Mouse (Mus musculus): ENCODE measurements around the gene Ccdc3. TPM values are rescaled to one million over a fixed set of nuclear protein-coding genes. Genes with fewer than 3 reads are reported as not detected.

Gene Ccdc3
- polyA plus RNA-seq, 1 experiment from 2014 or later: 1.6 TPM

GRCm38 (mm10) chr2:5206651-5207050 is 69.1 kb downstream of the Ccdc3 start:
- Histone ChIP-seq H3K9me3 (ENCODE audit: control insufficient read depth, low read length) (no peaks in the 10 kb centered on the region), H3K4me2 (ENCODE audit: low read depth, severe bottlenecking) (no peak overlapping the region), H3K9ac (ENCODE audit: low read length) (no peak overlapping the region), H3K4me1 (ENCODE audit: control insufficient read depth, insufficient read depth, low read length) (no peaks in the 10 kb centered on the region), H3K27me3 (ENCODE audit: control insufficient read depth, insufficient read depth, low read length) (no peaks in the 10 kb centered on the region), H3K4me3 (ENCODE audit: low read depth, low read length) (no peak overlapping the region), H3K27ac (replicated peaks; ENCODE audit: low read depth, low read length) (no peak overlapping the region), H3K36me3 (ENCODE audit: control insufficient read depth, insufficient read depth, low read length) (no peaks in the 10 kb centered on the region)
- ATAC-seq (ENCODE audit: insufficient number of reproducible peaks, low FRiP score, low TSS enrichment, low read depth) (no peak), DNase-seq (ENCODE audit: low spot score) (no peak)
- WGBS: 94% methylated on average over 3 of the region's 3 CpGs

DNA sequence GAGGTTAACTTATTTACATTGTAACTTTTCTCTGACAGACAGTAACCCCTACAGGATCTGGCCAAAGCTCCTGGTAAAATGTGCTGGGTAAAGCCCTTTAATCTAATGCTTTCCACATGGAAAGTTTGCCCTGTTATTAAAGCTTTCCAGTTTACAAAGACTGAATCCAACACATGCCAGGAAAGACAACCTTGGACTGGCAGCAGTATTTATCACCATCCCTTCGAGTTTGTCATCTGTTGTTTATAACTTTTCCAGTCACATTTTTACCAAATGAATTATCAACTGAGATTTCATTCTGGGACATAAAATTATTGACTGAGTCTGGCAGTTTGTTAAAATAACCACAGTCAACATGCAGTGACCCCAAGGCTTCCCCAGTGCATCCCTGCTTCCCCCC is 77.0 kb downstream of the Ccdc3 start:
- H3K27ac ChIP-seq (replicated peaks; ENCODE audit: low read depth, low read length): no peak overlapping the region
- 51% methylated on average over 1 of the region's 1 CpGs for WGBS

GRCm38 (mm10) chr2:5215252-5215815 is 77.8 kb downstream of the Ccdc3 start:
- no peak overlapping the region for H3K4me2 ChIP-seq (ENCODE audit: low read depth, severe bottlenecking)
- peaks cover 2% of the 10 kb centered on the region; the same call in 1 of the 2 replicates for H3K9me3 ChIP-seq (ENCODE audit: control insufficient read depth, low read length)
- no peak overlapping the region for H3K4me3 ChIP-seq (ENCODE audit: low read depth, low read length)
- H3K27me3 ChIP-seq (ENCODE audit: control insufficient read depth, insufficient read depth, low read length): no peaks in the 10 kb centered on the region
- no peaks in the 10 kb centered on the region for H3K4me1 ChIP-seq (ENCODE audit: control insufficient read depth, insufficient read depth, low read length)
- 60% methylated on average over 9 of the region's 9 CpGs for WGBS
- no peak for DNase-seq (ENCODE audit: low spot score)
- no peaks in the 10 kb centered on the region for H3K36me3 ChIP-seq (ENCODE audit: control insufficient read depth, insufficient read depth, low read length)
- ATAC-seq (ENCODE audit: insufficient number of reproducible peaks, low FRiP score, low TSS enrichment, low read depth): no peak
- no peak overlapping the region for H3K9ac ChIP-seq (ENCODE audit: low read length)
- no peak overlapping the region for H3K27ac ChIP-seq (replicated peaks; ENCODE audit: low read depth, low read length)

More for the DNA sequence above, 77.0 kb downstream of the Ccdc3 start:
- Histone ChIP-seq H3K4me1 (ENCODE audit: control insufficient read depth, insufficient read depth, low read length) (no peaks in the 10 kb centered on the region), H3K9ac (ENCODE audit: low read length) (no peak overlapping the region), H3K27me3 (ENCODE audit: control insufficient read depth, insufficient read depth, low read length) (no peaks in the 10 kb centered on the region), H3K4me3 (ENCODE audit: low read depth, low read length) (no peak overlapping the region), H3K9me3 (ENCODE audit: control insufficient read depth, low read length) (peaks cover 2% of the 10 kb centered on the region; the same call in 1 of the 2 replicates), H3K4me2 (ENCODE audit: low read depth, severe bottlenecking) (no peak overlapping the region), H3K36me3 (ENCODE audit: control insufficient read depth, insufficient read depth, low read length) (no peaks in the 10 kb centered on the region)
- ATAC-seq (ENCODE audit: insufficient number of reproducible peaks, low FRiP score, low TSS enrichment, low read depth) (no peak), DNase-seq (ENCODE audit: low spot score) (no peak)

GRCm38 (mm10) chr2:5219206-5219605 is 81.6 kb downstream of the Ccdc3 start:
- no peak overlapping the region for H3K4me3 ChIP-seq (ENCODE audit: low read depth, low read length)
- DNase-seq (ENCODE audit: low spot score) (no peak), ATAC-seq (ENCODE audit: insufficient number of reproducible peaks, low FRiP score, low TSS enrichment, low read depth) (no peak)
- H3K27me3 ChIP-seq (ENCODE audit: control insufficient read depth, insufficient read depth, low read length): no peaks in the 10 kb centered on the region
- peaks cover 2% of the 10 kb centered on the region; the same call in 1 of the 2 replicates for H3K9me3 ChIP-seq (ENCODE audit: control insufficient read depth, low read length)
- no peak overlapping the region for H3K4me2 ChIP-seq (ENCODE audit: low read depth, severe bottlenecking)
- H3K27ac ChIP-seq (replicated peaks; ENCODE audit: low read depth, low read length): no peak overlapping the region
- no peak overlapping the region for H3K9ac ChIP-seq (ENCODE audit: low read length)
- H3K4me1 ChIP-seq (ENCODE audit: control insufficient read depth, insufficient read depth, low read length): no peaks in the 10 kb centered on the region
- WGBS: 87% methylated on average over 1 of the region's 1 CpGs
- no peaks in the 10 kb centered on the region for H3K36me3 ChIP-seq (ENCODE audit: control insufficient read depth, insufficient read depth, low read length)

- Histone ChIP-seq H3K36me3 (ENCODE audit: control insufficient read depth, insufficient read depth, low read length) (no peaks in the 10 kb centered on the region), H3K27ac (replicated peaks; ENCODE audit: low read depth, low read length) (no peak overlapping the region), H3K9ac (ENCODE audit: low read length) (no peak overlapping the region), H3K27me3 (ENCODE audit: control insufficient read depth, insufficient read depth, low read length) (no peaks in the 10 kb centered on the region), H3K9me3 (ENCODE audit: control insufficient read depth, low read length) (peaks cover 2% of the 10 kb centered on the region; the same call in 1 of the 2 replicates), H3K4me3 (ENCODE audit: low read depth, low read length) (no peak overlapping the region), H3K4me1 (ENCODE audit: control insufficient read depth, insufficient read depth, low read length) (no peaks in the 10 kb centered on the region), H3K4me2 (ENCODE audit: low read depth, severe bottlenecking) (no peak overlapping the region)
- DNase-seq (ENCODE audit: low spot score): no peak
- no peak for ATAC-seq (ENCODE audit: insufficient number of reproducible peaks, low FRiP score, low TSS enrichment, low read depth)
- 93% methylated on average over 1 of the region's 1 CpGs for WGBS
Measured at GRCm38 (mm10) chr2:5219847-5220375, 82.3 kb downstream of the Ccdc3 start.

GRCm38 (mm10) chr2:5222571-5222970 is 85.0 kb downstream of the Ccdc3 start:
- H3K27ac ChIP-seq (replicated peaks; ENCODE audit: low read depth, low read length): no peak overlapping the region
- H3K4me1 ChIP-seq (ENCODE audit: control insufficient read depth, insufficient read depth, low read length): no peaks in the 10 kb centered on the region
- no peak overlapping the region for H3K4me2 ChIP-seq (ENCODE audit: low read depth, severe bottlenecking)
- H3K4me3 ChIP-seq (ENCODE audit: low read depth, low read length): no peak overlapping the region
- peaks cover 2% of the 10 kb centered on the region; the same call in 1 of the 2 replicates for H3K9me3 ChIP-seq (ENCODE audit: control insufficient read depth, low read length)
- DNase-seq (ENCODE audit: low spot score) (no peak), ATAC-seq (ENCODE audit: insufficient number of reproducible peaks, low FRiP score, low TSS enrichment, low read depth) (no peak)
- no peak overlapping the region for H3K9ac ChIP-seq (ENCODE audit: low read length)
- WGBS: 60% methylated on average over 2 of the region's 2 CpGs
- H3K36me3 ChIP-seq (ENCODE audit: control insufficient read depth, insufficient read depth, low read length): no peaks in the 10 kb centered on the region
- no peaks in the 10 kb centered on the region for H3K27me3 ChIP-seq (ENCODE audit: control insufficient read depth, insufficient read depth, low read length)

GRCm38 (mm10) chr2:5236846-5237482 is 99.4 kb downstream of the Ccdc3 start:
- H3K9ac ChIP-seq (ENCODE audit: low read length): no peak overlapping the region
- no peak for DNase-seq (ENCODE audit: low spot score)

DNA sequence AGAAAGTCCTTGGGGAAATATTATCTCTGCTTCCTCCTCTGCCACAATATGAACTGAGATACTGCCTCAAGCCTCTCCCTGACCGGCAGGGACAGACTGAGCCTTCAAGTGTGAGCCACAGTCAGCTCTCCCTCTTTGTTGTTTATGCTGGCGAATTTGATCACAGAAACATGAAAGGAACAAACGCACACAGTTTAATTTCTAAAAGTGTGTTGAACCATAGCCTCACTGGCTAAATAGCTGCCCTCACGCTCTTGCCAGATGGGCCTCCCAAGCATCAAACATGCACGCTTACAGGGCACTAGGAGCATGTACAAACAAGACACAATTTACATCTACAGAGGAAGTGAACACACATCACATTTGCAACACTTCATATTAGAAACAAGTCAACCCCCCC is 100.3 kb downstream of the Ccdc3 start:
- H3K9ac ChIP-seq (ENCODE audit: low read length): no peak overlapping the region
- H3K27me3 ChIP-seq (ENCODE audit: control insufficient read depth, insufficient read depth, low read length): no peaks in the 10 kb centered on the region
- no peak overlapping the region for H3K4me3 ChIP-seq (ENCODE audit: low read depth, low read length)
- H3K4me2 ChIP-seq (ENCODE audit: low read depth, severe bottlenecking): no peak overlapping the region
- H3K9me3 ChIP-seq (ENCODE audit: control insufficient read depth, low read length): no peaks in the 10 kb centered on the region
- no peak overlapping the region for H3K27ac ChIP-seq (replicated peaks; ENCODE audit: low read depth, low read length)
- DNase-seq (ENCODE audit: low spot score) (no peak), ATAC-seq (ENCODE audit: insufficient number of reproducible peaks, low FRiP score, low TSS enrichment, low read depth) (no peak)
- 82% methylated on average over 5 of the region's 5 CpGs for WGBS
- no peaks in the 10 kb centered on the region for H3K4me1 ChIP-seq (ENCODE audit: control insufficient read depth, insufficient read depth, low read length)
- no peaks in the 10 kb centered on the region for H3K36me3 ChIP-seq (ENCODE audit: control insufficient read depth, insufficient read depth, low read length)

More at GRCm38 (mm10) chr2:5236846-5237482, 99.4 kb downstream of the Ccdc3 start:
- Histone ChIP-seq H3K4me2 (ENCODE audit: low read depth, severe bottlenecking) (no peak overlapping the region), H3K4me3 (ENCODE audit: low read depth, low read length) (no peak overlapping the region), H3K36me3 (ENCODE audit: control insufficient read depth, insufficient read depth, low read length) (no peaks in the 10 kb centered on the region), H3K9me3 (ENCODE audit: control insufficient read depth, low read length) (no peaks in the 10 kb centered on the region), H3K4me1 (ENCODE audit: control insufficient read depth, insufficient read depth, low read length) (no peaks in the 10 kb centered on the region), H3K27me3 (ENCODE audit: control insufficient read depth, insufficient read depth, low read length) (no peaks in the 10 kb centered on the region), H3K27ac (replicated peaks; ENCODE audit: low read depth, low read length) (no peak overlapping the region)
- ATAC-seq (ENCODE audit: insufficient number of reproducible peaks, low FRiP score, low TSS enrichment, low read depth): no peak
- WGBS: 43% methylated on average over 3 of the region's 3 CpGs
